Mouse (Mus musculus) gastrocnemius, adult 2 months (tissue): ENCODE results near the gene Ccdc91. TPM values are rescaled to one million over a fixed set of nuclear protein-coding genes. Genes with fewer than 3 reads are reported as not detected.

Experiments used
- DNase-seq: peaks from one replicate; pipeline ENCODE4 v3.0.0; 2022
- H3K27ac ChIP-seq: fragments of 200-600 bp; 2 replicates; pipeline ENCODE4 v1.8.1; 2022; ENCODE audit warnings: mild to moderate bottlenecking
- H3K4me3 ChIP-seq: fragments of 200-600 bp; 2 replicates; pipeline ENCODE4 v1.8.1; 2022; ENCODE audit warnings: mild to moderate bottlenecking, moderate library complexity
- CTCF ChIP-seq: fragments of 200-600 bp; IDR thresholded peaks from 2 replicates; pipeline ENCODE4 v1.8.1; 2022; ENCODE audit warnings: antibody characterized with exemption, mild to moderate bottlenecking, moderate library complexity
- intact Hi-C: fragments of 180-260 bp; cut with DNase I; formaldehyde crosslinking; loops from one replicate; pipeline ENCODE4 v1.15.1; 2025
- total RNA-seq, 2 experiments: library from RNA; stranded (reverse); gene quantifications; 2 replicates each; pipeline ENCODE4 v1.2.3; 2021

Gene Ccdc91
- total RNA-seq, 2 experiments from 2014 or later: 72.9 to 96.0 TPM

GRCm38 (mm10) chr6:147575183-147575784, 99.7 kb downstream of the Ccdc91 start:
- Histone ChIP-seq H3K4me3 (no peak overlapping the region), H3K27ac (no peak overlapping the region; the same call in 1 of the 2 replicates)
- intact Hi-C loops: no loop called here
- no peak for DNase-seq
- no peak for TF ChIP-seq CTCF

DNA sequence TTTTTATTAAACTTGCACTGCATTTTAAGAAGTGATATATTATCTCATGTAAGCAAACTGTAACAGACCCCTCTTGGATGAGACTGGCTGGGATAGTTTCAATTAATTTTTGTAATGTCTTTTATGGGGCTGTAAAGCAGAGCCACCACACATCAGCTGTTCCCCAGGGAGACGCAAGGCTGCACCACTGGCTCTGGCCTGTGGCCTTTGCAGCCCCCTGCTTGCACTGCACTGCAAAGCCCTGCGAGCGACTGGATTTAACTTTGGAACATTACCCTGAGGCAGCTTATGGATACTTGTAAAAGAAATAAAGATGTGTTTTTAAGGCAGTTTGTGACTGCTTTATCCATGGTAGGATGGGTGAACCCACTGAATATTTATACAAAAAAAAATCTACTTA, 112.0 kb downstream of the Ccdc91 start:
- Histone ChIP-seq H3K4me3 (no peak overlapping the region), H3K27ac (no peak overlapping the region)
- TF ChIP-seq CTCF: no peak
- no peak for DNase-seq
- intact Hi-C loops: no loop called here

- TF ChIP-seq CTCF: no peak
- H3K27ac ChIP-seq: peak overlapping the region; percentile 53; the same call in 1 of the 2 replicates
- DNase-seq: no peak
- intact Hi-C loops: loop anchor here (2.0 kb wide), 1 partner anchor 40 kb away; no protein-coding TSS in a partner anchor
- H3K4me3 ChIP-seq: no peak overlapping the region
Observed at GRCm38 (mm10) chr6:147606666-147607065, 131.0 kb downstream of the Ccdc91 start.

- Histone ChIP-seq H3K27ac (peak overlapping the region; percentile 68), H3K4me3 (no peak overlapping the region)
- intact Hi-C loops: loop anchor here (2.0 kb wide), 1 partner anchor 39 kb away; no protein-coding TSS in a partner anchor
- TF ChIP-seq CTCF: no peak
- peak; percentile 31 for DNase-seq
Observed at GRCm38 (mm10) chr6:147607613-147608012, 132.0 kb downstream of the Ccdc91 start.

GRCm38 (mm10) chr6:147615306-147615705, 139.7 kb downstream of the Ccdc91 start:
- no peak overlapping the region for H3K27ac ChIP-seq
- intact Hi-C loops: no loop called here
- no peak overlapping the region for H3K4me3 ChIP-seq
- no peak for DNase-seq
- TF ChIP-seq CTCF: no peak

GRCm38 (mm10) chr6:147623142-147623541, 147.5 kb downstream of the Ccdc91 start:
- Histone ChIP-seq H3K4me3 (no peak overlapping the region), H3K27ac (no peak overlapping the region)
- TF ChIP-seq CTCF: no peak
- DNase-seq: no peak
- intact Hi-C loops: no loop called here

DNA sequence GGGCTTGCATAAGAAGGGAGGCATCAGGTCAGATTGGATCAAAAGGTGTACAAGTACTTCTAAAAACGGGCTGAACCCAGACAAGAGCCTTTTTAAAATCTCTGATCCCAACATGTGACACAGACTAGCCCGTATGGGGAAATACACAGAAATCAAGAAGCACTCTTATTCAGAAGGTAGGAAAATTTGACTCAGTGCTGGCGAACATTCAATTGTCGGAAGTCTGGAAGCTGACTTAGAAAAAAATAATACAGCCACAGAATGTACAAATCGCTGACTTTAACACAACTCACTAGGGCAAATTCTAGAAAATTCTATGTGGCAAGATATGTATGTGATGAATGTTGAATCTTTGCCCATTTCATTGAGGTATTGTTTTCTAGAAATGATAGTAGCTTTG, 160.8 kb downstream of the Ccdc91 start:
- TF ChIP-seq CTCF: no peak

GRCm38 (mm10) chr6:147643875-147644274, 168.2 kb downstream of the Ccdc91 start:
- intact Hi-C loops: no loop called here
- Histone ChIP-seq H3K27ac (no peak overlapping the region), H3K4me3 (no peak overlapping the region)
- no peak for TF ChIP-seq CTCF
- no peak for DNase-seq

More for the DNA sequence above, 160.8 kb downstream of the Ccdc91 start:
- no peak for DNase-seq
- Histone ChIP-seq H3K4me3 (no peak overlapping the region), H3K27ac (no peak overlapping the region)
- intact Hi-C loops: no loop called here

- intact Hi-C loops: no loop called here
- no peak for DNase-seq
- H3K27ac ChIP-seq: no peak overlapping the region
- TF ChIP-seq CTCF: no peak
- H3K4me3 ChIP-seq: no peak overlapping the region
Observed at GRCm38 (mm10) chr6:147644391-147644790, 168.8 kb downstream of the Ccdc91 start.

GRCm38 (mm10) chr6:147646401-147646968, 170.9 kb downstream of the Ccdc91 start:
- no peak for TF ChIP-seq CTCF
- intact Hi-C loops: loop anchor here (2.0 kb wide), 1 partner anchor 40 kb away; no protein-coding TSS in a partner anchor
- no peak overlapping the region for H3K4me3 ChIP-seq
- peak; percentile 71 for DNase-seq
- H3K27ac ChIP-seq: peak overlapping the region; percentile 81

DNA sequence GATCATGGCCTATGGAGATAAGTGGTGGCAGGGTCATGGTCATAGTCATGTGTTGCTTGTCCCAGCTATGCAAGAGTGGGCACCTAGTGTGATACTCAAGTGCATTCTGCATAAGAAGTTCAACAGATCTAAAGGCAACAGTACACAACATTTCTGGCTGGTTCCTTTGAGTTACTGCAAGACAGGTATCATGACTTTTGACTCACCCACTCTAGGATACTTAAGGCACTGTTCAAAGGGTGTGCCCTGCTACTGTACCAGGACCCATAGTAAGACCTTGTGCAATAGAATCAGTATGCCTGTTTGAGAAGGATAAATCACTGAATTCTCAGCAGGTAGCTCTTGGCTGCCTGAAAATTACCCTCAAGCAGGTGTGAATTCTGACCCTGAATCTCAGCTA, 182.4 kb downstream of the Ccdc91 start:
- TF ChIP-seq CTCF: no peak
- no peak overlapping the region for H3K4me3 ChIP-seq
- H3K27ac ChIP-seq: no peak overlapping the region
- no peak for DNase-seq
- intact Hi-C loops: no loop called here

DNA sequence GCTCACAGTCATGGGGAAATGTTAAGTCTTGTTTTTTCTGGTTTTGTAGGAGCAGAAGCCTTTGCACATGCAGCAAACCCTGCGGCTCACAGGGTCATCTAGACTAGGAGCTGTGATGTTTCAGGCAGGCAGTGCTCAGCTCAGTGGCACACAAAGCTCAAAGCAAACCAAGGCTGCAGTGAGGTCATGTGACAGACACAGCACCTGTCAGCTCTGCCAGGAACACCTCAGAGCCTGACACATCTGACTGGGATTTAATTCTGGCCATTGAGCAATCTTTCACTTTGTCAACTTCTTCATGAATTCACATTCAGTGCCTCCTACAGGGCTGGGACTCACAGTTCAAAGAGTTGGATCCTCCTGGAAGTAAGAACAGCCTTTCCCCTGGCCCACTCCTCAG, 185.1 kb downstream of the Ccdc91 start:
- no peak for DNase-seq
- TF ChIP-seq CTCF: no peak
- intact Hi-C loops: no loop called here

DNA sequence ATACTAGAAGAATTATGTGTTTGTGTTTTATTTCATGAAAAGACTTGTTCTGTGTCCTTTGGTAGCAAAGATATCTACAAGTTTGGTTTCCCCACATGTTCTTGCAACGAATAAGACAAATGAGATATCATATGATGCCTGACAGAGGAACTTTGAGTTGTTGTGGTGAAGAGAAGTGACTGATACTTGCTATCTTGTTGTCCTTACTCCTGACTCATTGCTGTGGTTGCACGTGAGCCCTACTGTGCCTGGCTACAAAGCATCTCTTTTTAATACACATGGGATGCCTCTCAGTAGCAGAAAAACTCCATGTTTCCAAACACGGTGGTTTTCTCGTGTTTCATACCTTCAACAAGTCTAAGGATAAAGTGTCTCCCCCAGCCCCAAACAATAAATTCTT, 186.2 kb downstream of the Ccdc91 start:
- intact Hi-C loops: no loop called here
- DNase-seq: no peak
- Histone ChIP-seq H3K27ac (no peak overlapping the region), H3K4me3 (no peak overlapping the region)
- no peak for TF ChIP-seq CTCF

More for the DNA sequence above, 185.1 kb downstream of the Ccdc91 start:
- Histone ChIP-seq H3K4me3 (no peak overlapping the region), H3K27ac (no peak overlapping the region)

- TF ChIP-seq CTCF: no peak
- no peak for DNase-seq
- intact Hi-C loops: no loop called here
- no peak overlapping the region for H3K4me3 ChIP-seq
- no peak overlapping the region for H3K27ac ChIP-seq
Observed at GRCm38 (mm10) chr6:147662610-147663009, 187.0 kb downstream of the Ccdc91 start.
